Mouse (Mus musculus): Measurements from ENCODE around the gene 4930432M17Rik.

DNA sequence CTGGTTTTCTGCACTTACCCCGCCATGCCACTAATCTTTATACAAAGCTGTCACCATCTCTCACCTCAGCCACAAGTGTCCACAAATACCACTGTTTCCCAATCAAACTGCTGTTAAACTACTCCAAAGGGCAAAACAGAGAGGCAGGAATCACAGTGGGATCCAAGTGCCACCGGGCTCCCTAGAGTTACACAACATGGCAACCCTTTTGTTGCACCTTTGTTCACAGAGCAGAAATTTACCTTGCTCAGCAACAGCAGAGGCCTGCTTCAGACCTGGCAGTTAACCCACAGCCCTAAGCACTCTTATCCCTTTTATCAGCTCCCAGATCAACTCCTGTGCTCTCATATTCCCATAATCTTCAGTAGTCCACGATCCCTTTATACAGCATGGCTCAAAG is 17.2 kb downstream of the 4930432M17Rik start:
- TF ChIP-seq CTCF (conservative IDR thresholded peaks at IDR 0.05 in 1 of 2, IDR thresholded peaks at IDR 0.05 in 1 of 2; ENCODE audit: low read depth in 2 of 2, low read length in 2 of 2): no peak
- TF ChIP-seq USF1 (IDR thresholded peaks at IDR 0.05; ENCODE audit: low read depth, low read length): no peak
- no peak for TF ChIP-seq EP300 (IDR thresholded peaks at IDR 0.05; ENCODE audit: low read length)
- TF ChIP-seq MAX (IDR thresholded peaks at IDR 0.05; ENCODE audit: low read length): no peak
- no peak for TF ChIP-seq SMC3 (IDR thresholded peaks at IDR 0.05; ENCODE audit: low read depth, low read length)
- TF ChIP-seq POLR2A (IDR thresholded peaks at IDR 0.05; ENCODE audit: low read depth, low read length): no peak
- TF ChIP-seq ETS1 (conservative IDR thresholded peaks at IDR 0.05; ENCODE audit: low read depth, low read length): no peak
- TF ChIP-seq E2F4 (IDR thresholded peaks at IDR 0.05; ENCODE audit: insufficient replicate concordance, low read depth, low read length): no peak

All from CH12.LX (cell line).